Mouse (Mus musculus) urinary bladder, postnatal 4 days (tissue): ENCODE data around the gene Cfap126.
"Not testable (repeated sequence)": the region's sequence is repeated elsewhere in the genome, so short reads cannot be mapped to it uniquely, and the experiment has no call there.

Source experiments
- DNase-seq, 2 experiments: peaks; one replicate each; pipeline ENCODE4 v3.0.0; 2021 to 2022; ENCODE audit warnings: low spot score in 2 of 2

The Cfap126 gene

GRCm38 (mm10) chr1:171113873-171114299, at the start of gene Cfap126:
Gene Cfap126, plus strand, starts transcription at chr1:171113918.
- DNase-seq = peak; percentile 68 to 73

- DNase-seq = peak; percentile 84 to 88
Observed at GRCm38 (mm10) chr1:171064491-171065242, 49.1 kb upstream of the Cfap126 start, which contains the start of gene Fcgr3. Gene Fcgr3, minus strand, starts transcription at chr1:171064935.

- peak in 1 of 2 experiments; percentile 74 for DNase-seq
Observed at GRCm38 (mm10) chr1:171065243-171065587, 48.5 kb upstream of the Cfap126 start.

- DNase-seq = peak; percentile 51 to 68
Observed at GRCm38 (mm10) chr1:171065768-171066167, 48.0 kb upstream of the Cfap126 start.

GRCm38 (mm10) chr1:171066583-171066982, 47.1 kb upstream of the Cfap126 start:
- DNase-seq = not testable (repeated sequence)

- not testable (repeated sequence) for DNase-seq
Observed at GRCm38 (mm10) chr1:171067928-171068327, 45.8 kb upstream of the Cfap126 start.

- not testable (repeated sequence) for DNase-seq
Observed at GRCm38 (mm10) chr1:171069508-171069907, 44.2 kb upstream of the Cfap126 start.

GRCm38 (mm10) chr1:171070879-171071278, 42.8 kb upstream of the Cfap126 start:
- not testable (repeated sequence) for DNase-seq

GRCm38 (mm10) chr1:171071726-171072125, 42.0 kb upstream of the Cfap126 start:
- not testable (repeated sequence) for DNase-seq

- not testable (repeated sequence) for DNase-seq
Observed at GRCm38 (mm10) chr1:171072217-171072616, 41.5 kb upstream of the Cfap126 start.

GRCm38 (mm10) chr1:171074283-171074682, 39.4 kb upstream of the Cfap126 start:
- not testable (repeated sequence) for DNase-seq

GRCm38 (mm10) chr1:171076176-171076575, 37.5 kb upstream of the Cfap126 start:
- not testable (repeated sequence) for DNase-seq

- not testable (repeated sequence) for DNase-seq
Observed at GRCm38 (mm10) chr1:171077192-171077591, 36.5 kb upstream of the Cfap126 start.

- DNase-seq = peak in 1 of 2 experiments; percentile 52
Observed at GRCm38 (mm10) chr1:171077955-171078354, 35.8 kb upstream of the Cfap126 start.

GRCm38 (mm10) chr1:171078419-171078818, 35.3 kb upstream of the Cfap126 start:
- DNase-seq = not testable (repeated sequence)

GRCm38 (mm10) chr1:171079345-171079744, 34.4 kb upstream of the Cfap126 start:
- DNase-seq = not testable (repeated sequence)

GRCm38 (mm10) chr1:171079825-171080224, 33.9 kb upstream of the Cfap126 start:
- DNase-seq = not testable (repeated sequence)

- DNase-seq = not testable (repeated sequence)
Observed at GRCm38 (mm10) chr1:171081512-171082231, 32.0 kb upstream of the Cfap126 start.

- DNase-seq = no peak
Observed at GRCm38 (mm10) chr1:171085718-171086117, 28.0 kb upstream of the Cfap126 start.

GRCm38 (mm10) chr1:171088237-171088869, 25.4 kb upstream of the Cfap126 start:
- not testable (repeated sequence) for DNase-seq

GRCm38 (mm10) chr1:171089891-171090290, 23.8 kb upstream of the Cfap126 start:
- no peak for DNase-seq

GRCm38 (mm10) chr1:171090761-171091160, 23.0 kb upstream of the Cfap126 start:
- no peak for DNase-seq
